Mouse (Mus musculus): Measurements from ENCODE around the gene Hist1h2bb.

DNA sequence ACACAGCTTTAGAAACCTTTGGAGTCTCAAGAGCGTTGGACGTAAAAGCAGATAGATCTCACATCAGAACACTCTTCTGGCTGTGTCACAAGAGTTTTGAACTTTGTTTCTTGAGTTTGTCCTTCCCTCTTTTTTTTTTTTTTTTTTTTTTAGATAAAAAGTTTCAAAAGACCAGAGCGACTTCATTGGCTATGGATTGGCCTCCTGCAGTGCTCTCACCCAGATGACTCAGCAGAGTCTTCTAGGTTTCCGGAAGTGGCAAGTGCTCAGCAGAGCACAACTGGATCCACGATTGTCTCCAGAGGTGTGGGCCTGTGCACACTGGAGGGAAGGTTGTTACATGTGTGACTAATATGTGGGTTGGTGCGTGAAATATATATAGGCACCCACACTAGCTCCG lies 31.8 kb downstream of the Hist1h2bb start:
- TF ChIP-seq GATA1 (IDR thresholded peaks at IDR 0.05; ENCODE audit: borderline replicate concordance, low read length) (no peak), FLI1 (IDR thresholded peaks at IDR 0.05; ENCODE audit: low read length) (no peak)

Measured in megakaryocyte, embryonic 14.5 days (primary cell).